Mouse (Mus musculus): ENCODE measurements around the gene Gm10644.
A peak's percentile ranks its signal among the peaks of the same experiment; 100 is the strongest.

Gene Gm10644

GRCm38 (mm10) chr8:83895894-83896293, 59.1 kb downstream of the Gm10644 start:
- no peak for DNase-seq

- peak; percentile 69 for DNase-seq
Observed at GRCm38 (mm10) chr8:83893915-83894314, 61.1 kb downstream of the Gm10644 start.

- no peak for DNase-seq
Observed at GRCm38 (mm10) chr8:83892061-83892460, 62.9 kb downstream of the Gm10644 start.

GRCm38 (mm10) chr8:83888409-83888808, 66.6 kb downstream of the Gm10644 start:
- DNase-seq = no peak
